Mouse (Mus musculus) liver, embryonic 11.5 days (tissue): ENCODE results near the gene Fnd3c2. TPM values are rescaled to one million over a fixed set of nuclear protein-coding genes. Genes with fewer than 3 reads are reported as not detected.
"Not testable (repeated sequence)": the region's sequence is repeated elsewhere in the genome, so short reads cannot be mapped to it uniquely, and the experiment has no call there.

Experiments used
- ATAC-seq: fragments of 200-750 bp; cut with Nextera tagmentation; replicated peaks from 2 replicates; pipeline ENCODE4 v1.8.0; 2017; ENCODE audit warnings: moderate number of reproducible peaks, mild to moderate bottlenecking, moderate TSS enrichment, moderate library complexity; ENCODE audit not compliant: low FRiP score
- DNase-seq: peaks from one replicate; pipeline ENCODE4 v3.0.0-alpha.2; 2017; ENCODE audit warnings: low spot score
- H3K27ac ChIP-seq: fragments of 300-500 bp; sonication (generic); 2 replicates; pipeline ENCODE4 v1.5.1; 2014; ENCODE audit warnings: mild to moderate bottlenecking, low read depth, low read length, control low read depth
- H3K27me3 ChIP-seq: fragments of 300-500 bp; sonication (generic); replicated peaks from 2 replicates; pipeline ENCODE4 v1.6.1; 2014; ENCODE audit warnings: low read length, mixed read lengths; ENCODE audit not compliant: control insufficient read depth, insufficient read depth
- H3K36me3 ChIP-seq: fragments of 300-500 bp; sonication (generic); 2 replicates; pipeline ENCODE4 v1.6.1; 2014; ENCODE audit warnings: mild to moderate bottlenecking, low read length, moderate library complexity, mixed read lengths; ENCODE audit not compliant: control insufficient read depth, insufficient read depth
- H3K4me1 ChIP-seq: fragments of 300-500 bp; sonication (generic); replicated peaks from 2 replicates; pipeline ENCODE4 v1.6.1; 2014; ENCODE audit warnings: low read length, mixed read lengths; ENCODE audit not compliant: control insufficient read depth, insufficient read depth
- H3K4me2 ChIP-seq: fragments of 300-500 bp; sonication (generic); 2 replicates; pipeline ENCODE4 v1.6.1; 2014; ENCODE audit warnings: mild to moderate bottlenecking, control low read depth, moderate library complexity
- H3K4me3 ChIP-seq: fragments of 300-500 bp; sonication (generic); 2 replicates; pipeline ENCODE4 v1.5.1; 2014; ENCODE audit warnings: low read depth, low read length, control low read depth
- H3K9ac ChIP-seq: fragments of 300-500 bp; sonication (generic); 2 replicates; pipeline ENCODE4 v1.6.1; 2014; ENCODE audit warnings: low read depth, low read length, control low read depth
- H3K9me3 ChIP-seq: fragments of 300-500 bp; sonication (generic); 2 replicates; pipeline ENCODE4 v1.6.1; 2016; ENCODE audit warnings: low read length, inconsistent platforms, mixed read lengths; ENCODE audit not compliant: control insufficient read depth
- WGBS: fragments of 180-500 bp; shearing (Covaris S2); extraction: QIAGEN DNeasy Blood & Tissue Kit; methylation state at CpG from one replicate; pipeline ENCODE4 v1.1.7; 2014; 5-methylcytosine and 5-hydroxymethylcytosine counted together
- polyA plus RNA-seq: library from polyadenylated mRNA; unstranded; fragments of >200 nt; fragmentation: Nextera tagmentation; extraction: Ambion mirVana; gene quantifications from 2 replicates; pipeline ENCODE4 v1.2.1, GENCODE M21; 2014

The Fnd3c2 gene
- polyA plus RNA-seq, result not detected in 2 replicates

DNA sequence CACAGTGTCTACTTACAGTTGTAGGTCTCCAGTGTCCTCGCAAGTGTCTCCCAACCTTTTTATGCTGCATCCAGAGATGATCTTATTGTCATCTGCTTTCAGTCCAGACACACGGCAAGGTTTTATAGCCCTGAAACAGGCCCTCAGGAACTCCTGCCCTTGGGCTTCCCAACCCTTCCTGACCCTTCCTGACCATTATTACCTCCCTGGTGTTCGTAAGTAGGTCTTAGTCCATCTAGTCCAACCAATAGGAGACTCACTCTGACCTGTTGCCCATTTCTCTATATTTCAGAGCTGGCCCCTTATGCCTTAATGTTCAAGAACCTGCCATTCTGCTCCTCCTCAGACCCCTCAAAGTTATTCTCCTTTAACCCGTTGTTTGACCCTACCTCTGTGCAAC is at the start of gene Fnd3c2:
TSS of gene Fnd3c2 (minus strand) at position 101 of the 400 bp plus-strand sequence.
- H3K27ac ChIP-seq, result no peak within 1 kb of the TSS
- WGBS, result 64% methylated on average over 4 of the region's 4 CpGs
- H3K4me2 ChIP-seq, result no peak within 1 kb of the TSS
- no peak for ATAC-seq
- DNase-seq, result no peak
- no peaks in the 10 kb centered on the region for H3K27me3 ChIP-seq
- no peaks in the 10 kb centered on the region for H3K4me1 ChIP-seq
- no peak within 1 kb of the TSS for H3K9ac ChIP-seq
- no peak within 1 kb of the TSS for H3K4me3 ChIP-seq
- H3K36me3 ChIP-seq, result no peaks in the 10 kb centered on the region
- H3K9me3 ChIP-seq, result no peaks in the 10 kb centered on the region

- Histone ChIP-seq H3K4me1 (no peaks in the 10 kb centered on the region), H3K36me3 (no peaks in the 10 kb centered on the region), H3K4me2 (no peak overlapping the region), H3K9ac (no peak overlapping the region), H3K9me3 (no peaks in the 10 kb centered on the region), H3K4me3 (no peak overlapping the region), H3K27ac (no peak overlapping the region), H3K27me3 (no peaks in the 10 kb centered on the region)
- ATAC-seq (no peak), DNase-seq (no peak)
- 85% methylated on average over 2 of the region's 2 CpGs for WGBS
Measured at GRCm38 (mm10) chrX:106284441-106284840, 29.3 kb upstream of the Fnd3c2 start.

DNA sequence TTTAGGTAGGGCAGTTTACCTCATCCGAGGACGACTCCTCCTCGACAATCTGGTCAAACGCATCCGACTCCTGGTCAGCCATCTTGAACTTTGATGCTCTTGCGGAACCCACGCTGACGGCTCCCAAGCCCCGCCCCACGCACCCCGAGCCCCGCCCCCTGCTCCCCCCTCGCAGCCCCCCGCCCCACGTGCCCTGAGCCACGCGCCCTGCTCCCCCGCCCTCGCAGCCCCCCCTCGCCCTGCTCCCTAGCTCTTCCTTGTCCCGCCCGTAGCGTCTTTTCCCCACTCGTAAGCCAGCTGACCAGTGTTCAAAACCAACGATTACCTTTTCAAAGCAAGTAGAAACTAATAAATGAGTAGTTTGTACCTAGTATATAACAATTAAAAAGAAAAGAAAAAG is 34.1 kb downstream of the Fnd3c2 start, which contains the start of gene Taf9b:
TSS of gene Taf9b (minus strand) at position 101 of the 400 bp plus-strand sequence.
- Histone ChIP-seq H3K4me1 (no peaks in the 10 kb centered on the region), H3K4me3 (peak within 1 kb of the TSS; percentile 71), H3K36me3 (no peaks in the 10 kb centered on the region), H3K9ac (no peak within 1 kb of the TSS), H3K4me2 (peak within 1 kb of the TSS; percentile 62), H3K27me3 (no peaks in the 10 kb centered on the region), H3K9me3 (no peaks in the 10 kb centered on the region; the same call in 1 of the 2 replicates), H3K27ac (no peak within 1 kb of the TSS)
- DNase-seq, result no peak
- ATAC-seq, result no peak
- 90% methylated on average over 25 of the region's 25 CpGs for WGBS

DNA sequence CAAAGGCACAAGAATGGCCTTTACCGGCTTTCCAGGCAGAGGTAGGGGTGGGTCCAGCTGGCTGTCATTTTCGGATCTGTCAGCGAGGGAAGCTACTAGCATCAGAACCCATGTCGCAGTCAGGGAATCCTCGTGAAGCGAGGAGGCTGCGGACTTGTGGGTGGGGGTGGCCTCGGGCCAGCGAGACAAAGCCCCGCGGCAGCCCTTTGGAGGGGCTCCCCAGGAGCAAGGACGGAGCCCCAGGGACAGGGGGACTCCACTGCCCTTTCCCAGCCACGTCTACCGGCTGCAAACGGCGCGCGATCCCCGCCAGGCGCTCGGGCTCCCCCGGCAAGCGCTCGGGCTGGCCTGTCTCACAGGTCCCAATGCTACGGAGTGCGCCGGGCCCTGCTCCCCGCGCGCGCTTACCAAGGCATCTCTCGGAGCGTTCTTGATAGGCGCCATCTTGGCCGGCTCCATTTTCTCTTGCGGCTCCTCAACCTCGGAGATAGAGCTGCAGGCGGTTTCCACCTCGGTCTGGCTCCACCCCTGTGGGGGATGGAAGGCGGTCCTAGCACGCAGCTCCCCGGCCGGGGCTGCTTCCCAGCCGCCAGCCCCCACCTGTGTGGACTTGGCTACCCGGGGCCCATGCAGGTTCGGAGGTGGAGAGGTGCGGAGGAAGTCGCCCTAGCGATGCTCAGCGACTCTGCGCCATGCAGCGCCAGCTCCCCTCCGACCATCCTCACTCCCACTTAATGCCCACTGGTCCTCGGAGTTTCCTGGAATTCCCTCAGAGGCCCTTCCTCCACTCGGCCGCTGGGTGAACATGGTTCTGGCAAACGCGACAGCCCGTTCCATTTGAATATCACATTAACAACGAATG is 35.8 kb downstream of the Fnd3c2 start:
- H3K9me3 ChIP-seq, result no peaks in the 10 kb centered on the region; the same call in 1 of the 2 replicates
- 14% methylated on average over 60 of the region's 60 CpGs for WGBS
- H3K27me3 ChIP-seq, result no peaks in the 10 kb centered on the region
- H3K4me1 ChIP-seq, result no peaks in the 10 kb centered on the region
- H3K9ac ChIP-seq, result peak overlapping the region; percentile 75
- peak overlapping the region; percentile 71 for H3K4me3 ChIP-seq
- H3K36me3 ChIP-seq, result no peaks in the 10 kb centered on the region
- ATAC-seq (peak; percentile 95), DNase-seq (peak; percentile 71)
- no peak overlapping the region for H3K27ac ChIP-seq
- H3K4me2 ChIP-seq, result peak overlapping the region; percentile 62

GRCm38 (mm10) chrX:106209100-106209499 is 46.1 kb downstream of the Fnd3c2 start:
- no peak for DNase-seq
- Histone ChIP-seq H3K4me1 (no peaks in the 10 kb centered on the region), H3K4me2 (no peak overlapping the region), H3K27me3 (no peaks in the 10 kb centered on the region), H3K9me3 (no peaks in the 10 kb centered on the region), H3K27ac (no peak overlapping the region), H3K36me3 (no peaks in the 10 kb centered on the region), H3K9ac (no peak overlapping the region), H3K4me3 (no peak overlapping the region)
- WGBS, result 85% methylated on average over 2 of the region's 2 CpGs
- ATAC-seq, result no peak

DNA sequence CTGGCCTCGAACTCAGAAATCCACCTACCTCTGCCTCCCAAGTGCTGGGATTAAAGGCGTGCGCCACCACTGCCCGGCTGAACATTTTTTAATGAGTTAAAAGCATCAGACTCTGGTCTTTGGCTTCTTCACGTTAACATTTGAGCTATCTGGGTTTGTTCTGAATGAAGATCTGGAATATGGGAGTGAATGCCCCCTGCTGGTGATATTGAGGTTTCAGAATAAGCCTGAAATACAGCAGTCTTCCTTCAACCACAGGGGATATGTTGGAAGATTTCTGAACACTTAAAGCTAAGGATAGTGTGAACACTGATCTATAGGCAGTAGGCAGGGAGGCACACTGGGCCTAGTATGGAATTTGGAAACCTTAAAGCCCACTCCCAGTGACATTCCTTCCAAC is 56.3 kb downstream of the Fnd3c2 start:
- Histone ChIP-seq H3K4me1 (no peaks in the 10 kb centered on the region), H3K4me2 (no peak overlapping the region), H3K9ac (no peak overlapping the region), H3K9me3 (no peaks in the 10 kb centered on the region), H3K4me3 (no peak overlapping the region), H3K27ac (no peak overlapping the region), H3K36me3 (peaks cover 21% of the 10 kb centered on the region), H3K27me3 (no peaks in the 10 kb centered on the region)
- WGBS, result 88% methylated on average over 5 of the region's 5 CpGs
- ATAC-seq, result no peak
- DNase-seq, result no peak

DNA sequence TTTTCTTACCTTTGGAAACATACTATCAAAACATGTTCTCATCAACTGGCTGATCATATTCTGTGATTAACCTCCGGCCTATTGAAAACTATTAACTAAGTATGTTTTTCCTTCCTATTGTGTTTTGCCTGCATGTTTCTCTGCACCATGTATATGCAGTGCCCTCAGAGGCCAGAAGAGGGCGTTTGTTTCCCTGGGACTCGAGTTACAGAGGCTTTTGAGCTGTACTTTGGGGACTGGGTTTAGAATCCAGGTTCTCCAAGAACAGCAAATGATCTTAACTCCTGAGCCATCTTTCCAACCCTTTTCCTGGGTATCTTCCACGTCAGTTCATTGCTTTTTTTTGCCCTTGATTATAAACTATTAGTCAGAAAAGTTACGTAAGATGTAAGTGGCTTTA is 57.9 kb downstream of the Fnd3c2 start:
- no peaks in the 10 kb centered on the region for H3K9me3 ChIP-seq
- no peak overlapping the region for H3K9ac ChIP-seq
- ATAC-seq (no peak), DNase-seq (no peak)
- no peak overlapping the region for H3K4me3 ChIP-seq
- H3K27me3 ChIP-seq, result no peaks in the 10 kb centered on the region
- H3K4me2 ChIP-seq, result no peak overlapping the region
- peaks cover 23% of the 10 kb centered on the region for H3K36me3 ChIP-seq
- no peaks in the 10 kb centered on the region for H3K4me1 ChIP-seq
- no peak overlapping the region for H3K27ac ChIP-seq
- 65% methylated on average over 5 of the region's 5 CpGs for WGBS

- H3K4me3 ChIP-seq, H3K27ac ChIP-seq, H3K4me1 ChIP-seq, H3K4me2 ChIP-seq, H3K27me3 ChIP-seq, DNase-seq, H3K9ac ChIP-seq, H3K9me3 ChIP-seq, ATAC-seq: not testable (repeated sequence)
- 86% methylated on average over 6 of the region's 6 CpGs for WGBS
- H3K36me3 ChIP-seq, result peaks cover 19% of the 10 kb centered on the region; the same call in 1 of the 2 replicates
Measured at GRCm38 (mm10) chrX:106194361-106194760, 60.8 kb downstream of the Fnd3c2 start.

DNA sequence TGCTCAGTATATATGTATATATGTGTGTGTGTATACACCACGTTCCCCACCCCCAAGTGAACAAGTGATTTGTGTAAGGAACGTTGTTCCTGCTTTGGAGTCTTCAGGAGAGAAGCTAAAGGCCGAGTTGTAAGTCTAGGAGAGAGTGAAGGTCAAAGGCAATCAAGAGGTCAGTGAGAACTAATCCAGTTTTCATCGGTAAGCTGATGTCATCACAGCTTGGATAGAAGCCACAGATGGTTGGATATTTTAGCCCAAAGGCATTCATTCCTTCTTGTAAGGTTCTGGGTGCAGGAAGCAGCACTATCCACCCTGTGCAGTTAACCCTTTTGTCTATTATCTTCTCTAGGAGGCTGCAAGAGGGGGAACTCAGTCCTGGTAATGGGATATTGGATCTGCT is 65.1 kb downstream of the Fnd3c2 start:
- H3K4me3 ChIP-seq, result peak overlapping the region; percentile 61
- peaks cover 3% of the 10 kb centered on the region for H3K27me3 ChIP-seq
- no peak overlapping the region for H3K9ac ChIP-seq
- peaks cover 3% of the 10 kb centered on the region; the same call in 1 of the 2 replicates for H3K4me1 ChIP-seq
- 48% methylated on average over 4 of the region's 4 CpGs for WGBS
- H3K4me2 ChIP-seq, result peak overlapping the region; percentile 68
- peaks cover 4% of the 10 kb centered on the region; the same call in 1 of the 2 replicates for H3K36me3 ChIP-seq
- no peak for ATAC-seq
- H3K27ac ChIP-seq, result no peak overlapping the region
- H3K9me3 ChIP-seq, result no peaks in the 10 kb centered on the region
- DNase-seq, result no peak
